Mouse (Mus musculus) left cerebral cortex, adult 2 months (tissue): ENCODE results near the gene Lats2. TPM values are rescaled to one million over a fixed set of nuclear protein-coding genes. Genes with fewer than 3 reads are reported as not detected.
A peak's percentile ranks its signal among the peaks of the same experiment; 100 is the strongest.
"Not testable (repeated sequence)": the region's sequence is repeated elsewhere in the genome, so short reads cannot be mapped to it uniquely, and the experiment has no call there.

Experiments
- DNase-seq, 2 experiments: peaks; one replicate each; pipeline ENCODE4 v3.0.0; 2021 to 2022; ENCODE audit warnings: low spot score in 2 of 2, mixed read lengths in 1 of 2; ENCODE audit errors: extremely low spot score in 1 of 2
- H3K27ac ChIP-seq: fragments of 200-600 bp; 2 replicates; pipeline ENCODE4 v1.8.1; 2022
- H3K4me3 ChIP-seq: fragments of 200-600 bp; 2 replicates; pipeline ENCODE4 v1.8.1; 2022
- CTCF ChIP-seq: fragments of 200-600 bp; IDR thresholded peaks from 2 replicates; pipeline ENCODE4 v1.8.1; 2022; ENCODE audit warnings: antibody characterized with exemption, mild to moderate bottlenecking, moderate library complexity
- intact Hi-C: fragments of 180-260 bp; cut with DNase I; formaldehyde crosslinking; loops from one replicate; pipeline ENCODE4 v1.15.1; 2025
- microRNA-seq, 2 experiments: library from miRNA; unstranded; fragments of <30 nt; microRNA quantifications; one replicate each; pipeline ENCODE4 v1.2.0; 2021
- total RNA-seq, 2 experiments: library from RNA; stranded (reverse); gene quantifications; 2 replicates each; pipeline ENCODE4 v1.2.3; 2021

Lats2 gene
- total RNA-seq, 2 experiments from 2014 or later: 17.0 to 22.2 TPM

DNA sequence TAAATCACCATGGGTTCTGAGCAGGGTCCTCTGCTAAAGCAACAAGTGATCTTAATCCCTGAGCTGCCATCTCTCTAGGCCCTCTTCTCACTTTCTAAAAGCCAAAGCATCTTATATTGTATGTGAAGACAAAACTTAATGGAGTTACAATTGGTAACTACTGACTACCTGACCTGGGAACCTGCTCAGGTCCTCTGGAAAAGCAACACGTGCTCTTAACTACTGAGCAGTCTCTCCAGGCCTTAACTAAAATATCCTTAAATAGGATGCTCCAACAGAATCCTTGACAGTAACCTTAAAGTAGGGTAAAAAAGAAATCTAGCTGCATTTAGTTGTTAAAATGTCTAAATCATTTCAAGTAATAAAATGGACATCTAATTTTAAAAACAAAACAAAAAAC, 94.6 kb downstream of the Lats2 start:
- DNase-seq: no peak
- intact Hi-C loops: no loop called here
- TF ChIP-seq CTCF: no peak
- H3K4me3 ChIP-seq: peak overlapping the region; percentile 86
- no peak overlapping the region for H3K27ac ChIP-seq

DNA sequence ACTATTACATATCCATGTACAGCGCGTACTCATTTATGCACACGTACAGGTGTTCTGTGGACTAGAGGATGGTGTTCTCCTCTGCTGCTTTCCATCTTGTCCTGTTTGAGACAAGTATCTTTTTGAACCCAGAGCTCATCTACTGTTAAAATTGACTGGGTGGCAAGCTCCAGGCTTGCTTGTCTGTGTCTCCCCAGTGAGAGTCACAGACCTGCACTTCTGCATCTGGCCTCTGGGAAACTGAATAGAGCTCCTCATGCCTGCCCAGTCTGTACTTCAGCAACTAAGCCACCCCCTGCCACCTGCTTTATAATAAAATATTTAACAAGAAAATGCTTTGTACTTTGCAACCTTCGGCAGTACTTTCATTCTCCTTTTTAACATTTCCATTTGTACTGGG, 99.9 kb downstream of the Lats2 start:
- no peak for DNase-seq
- TF ChIP-seq CTCF: peak; percentile 19; the same call in 1 of the 2 replicates
- intact Hi-C loops: no loop called here
- no peak overlapping the region for H3K4me3 ChIP-seq
- H3K27ac ChIP-seq: no peak overlapping the region

DNA sequence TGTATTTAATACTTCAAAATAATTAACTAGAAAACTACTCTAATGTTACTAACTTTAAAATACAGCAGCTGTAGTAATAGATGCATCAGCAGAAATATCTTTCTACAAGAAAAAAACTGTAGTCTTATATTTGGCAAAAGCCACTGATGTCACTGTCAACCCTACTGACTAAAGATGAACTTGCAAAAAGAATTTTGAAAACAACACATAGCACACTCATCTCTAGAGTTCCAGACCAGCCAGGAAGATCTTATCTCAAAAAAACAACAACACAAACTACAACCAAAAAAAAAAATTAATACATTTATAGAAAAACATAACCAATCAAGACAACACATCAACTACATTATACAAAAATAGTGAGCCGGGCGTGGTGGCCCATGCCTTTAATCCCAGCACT, 100.7 kb downstream of the Lats2 start:
- no peak for DNase-seq
- H3K4me3 ChIP-seq: no peak overlapping the region
- no peak for TF ChIP-seq CTCF
- H3K27ac ChIP-seq: no peak overlapping the region
- intact Hi-C loops: no loop called here

DNA sequence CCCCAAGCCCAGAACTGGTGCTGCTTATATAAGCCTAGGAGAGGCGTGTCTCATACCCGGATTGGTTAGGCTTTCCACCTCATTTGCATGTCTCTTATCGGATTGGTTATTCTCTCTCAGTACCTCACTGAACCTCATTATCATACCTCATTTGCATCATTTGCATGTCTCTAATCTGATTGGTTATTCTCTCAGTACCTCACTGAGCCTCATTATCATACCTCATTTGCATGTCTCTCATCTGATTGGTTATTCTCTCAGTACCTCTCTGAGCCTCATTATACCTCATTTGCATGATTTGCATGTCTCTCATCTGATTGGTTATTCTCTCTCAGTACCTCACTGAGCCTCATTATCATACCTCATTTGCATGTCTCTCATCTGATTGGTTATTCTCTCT, 101.7 kb downstream of the Lats2 start:
- H3K27ac ChIP-seq, DNase-seq, intact Hi-C loops, H3K4me3 ChIP-seq: not testable (repeated sequence)

DNA sequence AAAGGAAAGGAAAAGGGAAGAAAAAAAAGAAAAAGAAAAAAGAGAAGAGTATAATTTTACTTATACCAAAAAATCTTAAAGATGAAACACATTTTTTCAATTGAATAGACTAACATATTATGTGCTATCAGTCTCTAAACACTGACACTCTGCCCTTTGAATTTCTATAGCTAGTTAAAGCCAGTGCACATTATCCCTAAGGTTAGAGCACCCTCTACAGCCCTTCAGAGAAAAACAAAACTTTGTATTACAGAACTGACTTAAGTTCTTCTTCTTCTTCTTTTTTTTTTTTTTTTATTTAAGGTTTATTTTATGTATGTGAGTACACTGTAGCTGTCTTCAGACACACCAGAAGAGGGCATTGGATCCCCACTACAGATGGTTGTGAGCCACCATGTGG, 108.7 kb downstream of the Lats2 start:
- intact Hi-C loops: no loop called here
- Histone ChIP-seq H3K27ac (no peak overlapping the region), H3K4me3 (no peak overlapping the region)
- peak; percentile 28 for TF ChIP-seq CTCF
- DNase-seq: no peak

DNA sequence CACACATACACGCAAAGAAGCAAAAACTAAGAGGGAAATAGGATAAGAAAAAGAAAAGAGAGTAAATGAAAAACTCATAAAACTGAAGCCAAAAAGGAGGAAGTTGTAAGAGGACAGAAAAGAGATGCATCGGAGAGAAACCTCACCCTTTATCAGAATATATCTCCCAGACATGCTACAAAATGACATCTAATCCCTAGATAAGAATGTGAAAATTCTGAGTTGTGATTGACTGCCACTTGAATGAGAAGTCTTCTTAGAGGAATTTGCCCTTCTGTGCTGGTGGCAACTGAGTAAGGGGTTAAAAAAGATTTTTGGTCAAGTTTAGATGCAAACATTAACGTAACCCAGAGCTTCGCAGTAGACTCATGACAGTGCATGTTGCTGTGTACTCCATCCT, 112.0 kb downstream of the Lats2 start:
- no peak for DNase-seq
- intact Hi-C loops: no loop called here
- TF ChIP-seq CTCF: no peak
- Histone ChIP-seq H3K4me3 (no peak overlapping the region), H3K27ac (no peak overlapping the region)

Small RNA genes within 50 kb of the gene (microRNA-seq; reads per million reads assigned to microRNA genes)
- 3.3 to 3.4 reads per million in 2 experiments for gene Mir3077

Other genes starting within 250 kb of the Lats2 start
- gene Il17d, start 233.6 kb downstream of the Lats2 start, total RNA-seq: 10 to 100 TPM; 15.4 to 17.7 TPM
- gene Eef1akmt1, start 186.8 kb downstream of the Lats2 start, total RNA-seq: 10 to 100 TPM; 30.7 to 38.0 TPM
- gene Xpo4, start 93.0 kb downstream of the Lats2 start, total RNA-seq: 10 to 100 TPM; 14.2 to 14.6 TPM
- 1 to 10 TPM in 1 of 2 experiments, under 1 TPM in 1; 0.40 to 1.8 TPM for gene Gm49361, start 12.3 kb downstream of the Lats2 start, total RNA-seq
- gene Sap18, start 39.8 kb upstream of the Lats2 start, total RNA-seq: 10 to 100 TPM; 54.3 to 56.0 TPM
- gene Ska3, start 67.8 kb upstream of the Lats2 start, total RNA-seq: under 1 TPM; 0.72 to 0.89 TPM
- gene Mrpl57, start 67.8 kb upstream of the Lats2 start, total RNA-seq: 10 to 100 TPM; 58.9 to 60.3 TPM
- 10 to 100 TPM; 35.2 to 37.4 TPM for gene Zdhhc20, start 131.9 kb upstream of the Lats2 start, total RNA-seq
- 10 to 100 TPM; 25.6 to 26.0 TPM for gene Micu2, start 240.9 kb upstream of the Lats2 start, total RNA-seq